Mouse (Mus musculus) thymus, adult 2 months (tissue): Measurements from ENCODE around the gene Calhm4. TPM values are rescaled to one million over a fixed set of nuclear protein-coding genes. Genes with fewer than 3 reads are reported as not detected.
"Not testable (repeated sequence)": the region's sequence is repeated elsewhere in the genome, so short reads cannot be mapped to it uniquely, and the experiment has no call there.

Source experiments
- DNase-seq: peaks from one replicate; pipeline ENCODE4 v3.0.0; 2021
- H3K27ac ChIP-seq: fragments of 200-500 bp; 2 replicates; pipeline ENCODE4 v1.5.1; 2012; ENCODE audit warnings: low read length, control low read depth; ENCODE audit not compliant: control insufficient read depth, insufficient read depth
- H3K27me3 ChIP-seq: fragments of 200-500 bp; 2 replicates; pipeline ENCODE4 v1.6.1; 2012; ENCODE audit warnings: mild to moderate bottlenecking, low read length, moderate library complexity, mixed read lengths; ENCODE audit not compliant: control insufficient read depth, insufficient read depth
- H3K36me3 ChIP-seq: fragments of 200-500 bp; 2 replicates; pipeline ENCODE4 v1.6.1; 2012; ENCODE audit warnings: mild to moderate bottlenecking, low read length, moderate library complexity; ENCODE audit not compliant: control insufficient read depth, insufficient read depth
- H3K4me1 ChIP-seq: fragments of 200-500 bp; replicated peaks from 2 replicates; pipeline ENCODE4 v1.6.1; 2012; ENCODE audit warnings: low read length; ENCODE audit not compliant: control insufficient read depth, insufficient read depth
- H3K4me3 ChIP-seq: fragments of 200-500 bp; 2 replicates; pipeline ENCODE4 v1.5.1; 2012; ENCODE audit warnings: mild to moderate bottlenecking, low read length, control low read depth, moderate library complexity; ENCODE audit not compliant: control insufficient read depth, insufficient read depth
- CTCF ChIP-seq: fragments of 200-500 bp; IDR thresholded peaks from 2 replicates; pipeline ENCODE4 v1.5.1; 2012; ENCODE audit warnings: mild to moderate bottlenecking, control low read depth, low read length, moderate library complexity, borderline replicate concordance; ENCODE audit not compliant: control insufficient read depth, poor library complexity, insufficient read depth; ENCODE audit errors: extremely low read depth
- POLR2A ChIP-seq: fragments of 200-500 bp; IDR thresholded peaks from 2 replicates; pipeline ENCODE4 v1.6.1; 2012; ENCODE audit warnings: mild to moderate bottlenecking, low read length, control low read depth, moderate library complexity; ENCODE audit not compliant: control insufficient read depth, poor library complexity, insufficient read depth; ENCODE audit errors: extremely low read depth
- WGBS: fragments of 180-500 bp; shearing (Covaris S2); methylation state at CpG from one replicate; pipeline ENCODE4 v1.1.7; 2018; 5-methylcytosine and 5-hydroxymethylcytosine counted together
- polyA plus RNA-seq: library from polyadenylated mRNA; depleted of rRNA; stranded (reverse); fragments of >200 nt; gene quantifications from 2 replicates; pipeline ENCODE4 v1.2.3, GENCODE M21; 2012; rRNA removed

Gene Calhm4
- polyA plus RNA-seq, 1 experiment = not detected

GRCm38 (mm10) chr10:33998397-33998796 lies 45.7 kb downstream of the Calhm4 start:
- H3K27ac ChIP-seq = no peak overlapping the region
- no peaks in the 10 kb centered on the region for H3K27me3 ChIP-seq
- H3K4me1 ChIP-seq = no peaks in the 10 kb centered on the region
- DNase-seq = no peak
- no peak overlapping the region for H3K4me3 ChIP-seq
- TF ChIP-seq POLR2A = no peak
- no peak for TF ChIP-seq CTCF
- peaks cover 36% of the 10 kb centered on the region for H3K36me3 ChIP-seq

GRCm38 (mm10) chr10:33996686-33997085 lies 47.4 kb downstream of the Calhm4 start:
- H3K36me3 ChIP-seq = peaks cover 42% of the 10 kb centered on the region
- DNase-seq = not testable (repeated sequence)

More at GRCm38 (mm10) chr10:33996686-33997085, 47.4 kb downstream of the Calhm4 start:
- 94% methylated on average over 6 of the region's 8 CpGs for WGBS
- H3K27ac ChIP-seq, H3K4me1 ChIP-seq, H3K27me3 ChIP-seq, H3K4me3 ChIP-seq: not testable (repeated sequence)

Other genes starting within 250 kb of the Calhm4 start
- not detected in 2 replicates for gene Sult3a1, start 186.6 kb downstream of the Calhm4 start, polyA plus RNA-seq
- 0.05 TPM in 2 replicates for gene Rsph4a, start 139.2 kb downstream of the Calhm4 start, polyA plus RNA-seq
- 11.0 and 12.0 TPM in 2 replicates for gene Zup1, start 93.0 kb downstream of the Calhm4 start, polyA plus RNA-seq
- 48.0 and 68.4 TPM in 2 replicates for gene Rwdd1, start 24.7 kb downstream of the Calhm4 start, polyA plus RNA-seq
- not detected in 2 replicates for gene Trappc3l, start 6.7 kb downstream of the Calhm4 start, polyA plus RNA-seq
- gene Calhm5, start 52.2 kb upstream of the Calhm4 start, polyA plus RNA-seq = 0.06 and 0.09 TPM in 2 replicates
- 13.5 and 16.5 TPM in 2 replicates for gene Calhm6, start 83.7 kb upstream of the Calhm4 start, polyA plus RNA-seq
- gene Dse, start 163.4 kb upstream of the Calhm4 start, polyA plus RNA-seq = 6.3 and 7.5 TPM in 2 replicates
- gene Tspyl1, start 237.9 kb upstream of the Calhm4 start, polyA plus RNA-seq = 42.0 and 42.2 TPM in 2 replicates